Mouse (Mus musculus) lung, postnatal 14 days (tissue): ENCODE data around the gene Gm49396.

ENCODE experiments used
- DNase-seq: peaks from one replicate; pipeline ENCODE4 v3.0.0; 2021

Gene Gm49396

GRCm38 (mm10) chr7:30614454-30614853, 51.3 kb downstream of the Gm49396 start:
- no peak for DNase-seq

GRCm38 (mm10) chr7:30615049-30615760, 52.1 kb downstream of the Gm49396 start:
- no peak for DNase-seq
